Mouse (Mus musculus) CD4-positive helper T cell, adult 2 months (primary cell): ENCODE measurements around the gene Macf1.
A peak's percentile ranks its signal among the peaks of the same experiment; 100 is the strongest.
"Not testable (repeated sequence)": the region's sequence is repeated elsewhere in the genome, so short reads cannot be mapped to it uniquely, and the experiment has no call there.

Experiments used
- DNase-seq: peaks from one replicate; pipeline ENCODE4 v3.0.0-alpha.2; 2012; ENCODE audit warnings: low read depth, missing footprints, low spot score

Gene Macf1

DNA sequence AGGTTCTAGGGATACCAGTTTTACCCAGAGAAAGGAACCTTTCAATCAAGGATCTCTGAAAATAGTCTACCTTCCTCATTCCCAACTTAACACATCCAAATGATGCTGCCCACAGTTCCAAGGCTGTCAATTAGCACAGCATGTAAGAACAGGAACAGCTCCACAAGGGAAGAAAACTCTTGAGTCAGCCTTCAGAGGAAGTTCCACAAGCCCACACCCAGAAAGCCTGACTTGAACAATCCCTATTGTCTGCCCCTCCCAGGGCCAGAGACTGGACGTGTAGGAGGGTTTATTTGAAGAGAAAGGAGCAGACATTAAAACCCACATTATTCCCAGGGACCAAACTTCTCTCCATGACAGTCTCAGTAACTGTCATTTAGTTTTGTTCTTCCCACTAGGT, 48.7 kb downstream of the Macf1 start:
- no peak for DNase-seq

DNA sequence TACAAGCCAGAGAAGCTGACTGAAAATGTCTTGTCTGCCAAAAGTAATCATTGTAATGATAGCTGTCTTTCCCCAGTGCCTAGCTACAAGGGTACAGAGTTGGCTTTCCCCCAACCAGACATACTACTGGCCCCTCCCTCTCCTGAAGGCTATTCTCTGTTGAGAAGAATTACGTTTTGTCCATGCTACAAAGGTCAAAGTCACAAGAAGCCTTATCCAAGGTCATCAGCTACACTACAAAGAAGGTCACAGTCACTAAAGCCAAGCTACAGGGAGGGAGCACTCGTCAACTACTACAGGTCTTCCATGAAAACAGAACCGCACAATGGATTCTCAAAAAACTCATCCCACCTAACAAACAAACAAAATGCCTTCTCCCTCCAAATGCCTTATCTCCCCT, 49.7 kb downstream of the Macf1 start:
- DNase-seq: no peak

DNA sequence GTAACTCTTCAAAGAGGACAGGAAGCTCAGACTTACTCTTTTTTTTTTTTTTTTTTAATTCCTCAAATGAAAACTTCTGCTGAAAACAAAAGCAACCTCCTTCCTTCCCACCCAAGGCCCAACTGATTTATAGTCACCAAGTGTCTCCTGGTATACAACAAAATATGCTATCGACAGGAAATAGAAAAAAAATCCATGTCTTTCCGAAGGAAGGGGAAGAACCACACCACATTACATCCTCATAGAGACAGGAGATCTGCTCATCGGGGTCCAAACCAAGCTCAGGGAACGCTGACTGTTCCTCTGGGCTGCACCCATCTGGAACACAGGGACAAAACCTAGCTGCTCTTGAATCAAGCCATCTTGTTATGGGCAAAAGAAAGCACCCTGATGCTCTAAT, 50.3 kb downstream of the Macf1 start:
- DNase-seq: no peak

DNA sequence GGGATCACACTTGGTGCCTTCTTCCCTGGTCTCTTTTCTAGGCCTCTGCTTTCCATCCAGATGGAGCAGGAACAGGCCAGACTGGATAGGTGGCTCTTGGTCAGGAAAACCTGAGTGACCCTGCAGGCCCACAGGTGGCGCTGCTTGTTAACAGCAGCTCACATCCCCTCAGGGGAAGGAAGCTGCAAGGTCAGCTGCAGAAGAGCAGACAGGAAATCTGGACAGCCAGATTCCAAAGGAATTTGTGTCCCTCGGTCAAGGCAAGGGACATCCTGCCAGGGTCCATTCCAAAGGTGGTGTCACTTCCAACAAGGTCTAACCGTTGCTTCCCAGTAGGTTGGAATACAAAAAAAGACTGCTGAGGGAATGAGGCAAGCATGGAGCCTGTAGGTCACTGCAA, 50.8 kb downstream of the Macf1 start:
- peak; percentile 24 for DNase-seq

DNA sequence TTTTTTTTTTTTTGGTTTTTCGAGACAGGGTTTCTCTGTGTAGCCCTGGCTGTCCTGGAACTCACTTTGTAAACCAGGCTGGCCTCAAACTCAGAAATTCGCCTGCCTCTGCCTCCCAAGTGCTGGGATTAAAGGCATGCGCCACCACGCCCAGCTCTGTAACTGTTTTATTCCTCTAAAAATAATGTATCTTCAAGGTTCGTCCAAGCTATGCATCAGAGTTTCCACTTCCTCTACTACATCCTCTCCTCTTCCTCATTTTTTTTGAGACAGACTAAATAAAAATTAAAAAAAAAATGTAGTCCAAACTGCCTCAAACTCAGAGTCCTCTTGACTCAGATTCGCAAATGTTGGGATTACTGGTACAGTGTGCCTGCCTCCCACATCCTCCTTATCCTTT, 52.0 kb downstream of the Macf1 start:
- DNase-seq: not testable (repeated sequence)

DNA sequence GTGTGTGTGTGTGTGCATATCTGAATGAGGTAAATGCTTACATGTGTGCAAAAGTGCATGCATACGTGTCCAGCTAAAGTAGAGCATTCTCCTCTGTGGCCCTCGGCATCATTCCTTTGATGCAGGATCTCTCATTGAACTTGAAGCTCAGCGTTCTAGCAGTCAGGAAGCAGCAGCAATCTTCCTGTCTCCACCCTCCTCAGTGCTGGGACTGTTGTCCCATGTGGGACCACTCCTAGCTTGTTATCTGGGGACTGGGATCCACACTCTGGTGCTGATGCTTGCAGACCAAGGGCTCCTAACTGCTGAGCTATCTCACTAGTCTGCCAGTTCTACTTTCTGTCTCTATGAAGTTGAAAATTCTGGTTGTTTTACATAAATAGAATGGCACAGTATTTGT, 52.5 kb downstream of the Macf1 start:
- no peak for DNase-seq

DNA sequence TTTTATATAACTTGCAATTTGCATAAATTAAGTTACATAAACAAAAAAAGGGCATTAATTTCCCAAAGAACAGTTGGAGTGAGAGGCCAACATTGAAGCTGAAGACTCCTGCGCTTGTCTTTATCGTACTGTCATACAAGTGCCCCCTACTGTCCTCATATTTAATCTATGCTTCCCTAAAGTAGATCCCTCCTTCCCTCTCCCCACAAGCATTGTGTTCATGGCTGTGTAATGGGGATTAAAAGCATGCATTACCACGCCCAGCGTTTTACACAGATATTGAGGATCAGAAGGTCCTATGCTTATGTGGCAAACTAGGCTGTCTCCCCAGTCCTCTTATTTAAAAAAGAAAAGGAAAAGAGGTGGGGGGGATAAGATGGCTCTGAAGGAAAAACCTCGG, 56.5 kb downstream of the Macf1 start:
- DNase-seq: no peak

DNA sequence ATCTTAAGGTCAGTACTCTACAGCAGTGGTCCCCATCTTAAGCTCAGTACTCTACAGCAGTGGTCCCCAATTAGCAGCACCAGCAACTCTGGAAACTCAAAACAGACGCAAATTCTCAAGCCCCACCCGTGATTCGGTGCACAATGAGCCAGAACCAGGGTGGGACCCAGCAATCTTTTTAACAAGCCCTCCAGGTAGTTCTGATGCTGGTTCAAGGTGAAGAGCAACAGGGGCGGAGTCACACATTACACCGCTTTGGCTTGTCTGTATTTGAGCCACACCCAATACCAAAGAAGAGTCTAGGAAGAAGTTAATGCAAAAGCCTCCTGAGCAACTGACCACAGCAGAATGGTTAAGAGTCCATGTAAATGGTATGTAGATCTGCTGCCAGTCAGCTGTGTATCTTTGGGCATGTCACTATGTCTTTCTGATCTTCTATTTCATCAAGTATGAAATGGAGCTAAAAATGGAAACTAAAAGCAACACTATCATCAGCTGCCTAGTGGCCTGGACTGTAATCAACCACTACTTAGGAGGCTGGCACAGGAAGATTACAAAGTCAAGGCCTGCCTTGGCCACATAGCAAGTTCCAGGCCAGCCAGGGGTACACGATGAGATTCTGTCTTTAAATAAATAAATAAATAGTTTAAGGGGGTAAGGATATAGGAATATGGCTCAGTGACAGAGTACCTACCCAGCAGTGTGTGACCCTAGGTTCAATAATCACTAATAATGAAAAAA, 58.7 kb downstream of the Macf1 start:
- DNase-seq: no peak

DNA sequence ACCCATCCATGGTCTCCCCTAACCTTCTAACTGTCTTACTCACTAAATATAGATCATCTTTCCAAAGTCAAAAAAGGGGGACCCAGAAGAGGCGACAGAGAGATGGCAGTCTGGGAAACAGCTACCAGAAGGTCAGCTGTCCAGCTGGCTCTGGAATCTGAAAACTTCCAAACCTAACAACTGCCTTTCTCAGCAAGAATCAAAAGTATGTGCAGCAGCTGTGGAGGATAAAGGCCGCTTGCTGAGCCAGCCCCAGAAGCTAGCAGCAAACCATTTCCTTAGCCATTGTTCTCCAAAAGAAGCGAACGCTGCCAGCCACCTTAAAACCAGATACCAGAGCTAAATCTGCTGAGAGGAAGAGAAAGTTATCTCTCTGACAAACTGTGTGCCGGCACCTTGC, 59.7 kb downstream of the Macf1 start:
- DNase-seq: no peak

DNA sequence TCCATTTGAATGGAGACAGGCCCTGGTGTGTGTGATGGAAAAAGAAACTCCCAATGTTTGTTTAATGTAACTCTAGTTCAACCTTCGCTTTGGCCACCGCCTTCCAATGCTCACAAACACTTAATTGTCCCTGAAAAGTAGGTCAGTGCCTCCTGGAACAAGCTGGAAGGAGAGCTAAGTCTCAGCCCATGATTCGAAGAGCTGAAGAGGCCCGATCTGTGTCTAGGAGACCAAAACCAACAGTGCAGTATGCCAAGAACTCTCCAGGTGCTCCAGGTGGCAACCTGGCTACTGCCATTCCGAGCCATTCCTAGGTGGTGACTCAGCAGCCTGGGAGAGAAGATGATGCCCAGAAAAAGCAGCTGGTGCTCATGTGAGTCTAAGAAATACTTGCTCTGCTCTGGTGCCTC, 60.4 kb downstream of the Macf1 start:
- no peak for DNase-seq

DNA sequence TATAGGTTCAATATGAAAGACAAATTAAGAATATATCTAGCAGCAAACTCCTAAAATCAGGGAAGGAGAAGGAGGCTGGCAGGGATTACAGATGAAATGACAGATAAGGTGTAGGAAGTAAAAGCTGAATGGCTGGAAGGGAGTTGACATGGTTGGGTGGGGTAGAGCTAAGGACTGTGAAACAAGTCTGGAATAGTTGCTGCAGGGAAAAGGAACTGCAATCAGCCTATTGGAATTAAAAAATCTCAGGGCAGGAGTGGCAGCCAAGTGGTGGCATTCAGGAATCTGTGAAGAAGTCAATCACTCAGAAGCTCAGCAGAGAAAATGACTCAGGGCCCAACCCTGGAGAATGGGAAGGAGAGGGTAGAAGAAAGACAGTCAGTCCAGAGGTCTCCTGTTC, 62.4 kb downstream of the Macf1 start:
- no peak for DNase-seq

DNA sequence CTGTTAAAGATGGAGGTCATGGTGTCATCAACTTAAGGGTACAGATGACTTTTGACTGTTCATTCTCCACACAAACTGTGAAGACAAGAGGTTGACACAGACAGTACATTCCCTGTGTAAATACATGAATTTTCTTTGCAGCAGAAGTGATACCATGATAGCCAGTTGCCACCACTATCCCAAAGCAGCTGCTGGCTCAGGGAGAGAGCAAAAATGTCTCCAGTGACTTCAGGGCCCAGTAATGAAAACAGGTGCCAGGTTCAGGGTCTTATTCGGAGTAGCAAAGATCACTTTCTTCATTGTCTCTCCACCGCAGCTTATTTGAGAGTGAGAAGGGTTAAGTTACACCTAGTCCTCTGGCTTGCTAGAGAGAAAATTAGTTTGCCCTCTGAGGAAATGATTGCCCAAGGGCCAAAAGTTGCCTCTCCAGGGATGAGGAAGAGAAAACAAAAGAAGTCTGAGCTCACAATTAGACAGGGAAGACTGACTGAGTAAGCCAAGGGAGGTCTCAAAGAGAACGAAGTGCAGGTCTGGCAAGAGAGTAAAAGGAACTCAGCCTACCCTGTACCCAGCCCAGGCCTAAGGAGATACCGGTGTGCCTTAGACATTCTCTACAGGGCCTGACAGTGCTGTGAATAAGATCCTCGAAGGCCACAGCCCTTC, 66.3 kb downstream of the Macf1 start:
- no peak for DNase-seq

DNA sequence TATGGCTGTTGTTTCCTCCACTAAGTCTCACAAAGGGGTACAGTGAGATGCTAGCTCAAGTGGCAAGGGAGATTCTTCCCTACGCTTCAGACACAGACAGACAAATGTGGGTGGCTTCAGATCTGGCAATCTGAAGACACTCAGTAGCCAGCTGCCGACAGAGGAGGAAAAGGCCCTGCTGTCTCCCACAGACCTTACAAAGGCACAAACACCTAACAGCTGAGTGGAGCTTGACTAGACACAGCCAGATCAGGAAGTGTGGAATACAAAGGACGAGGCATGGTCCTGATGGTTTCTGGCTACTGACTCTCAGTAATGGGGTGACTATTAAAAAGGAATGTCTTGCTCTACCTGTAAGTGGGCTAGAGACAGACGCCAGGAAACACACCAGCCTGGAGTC, 67.2 kb downstream of the Macf1 start:
- no peak for DNase-seq

DNA sequence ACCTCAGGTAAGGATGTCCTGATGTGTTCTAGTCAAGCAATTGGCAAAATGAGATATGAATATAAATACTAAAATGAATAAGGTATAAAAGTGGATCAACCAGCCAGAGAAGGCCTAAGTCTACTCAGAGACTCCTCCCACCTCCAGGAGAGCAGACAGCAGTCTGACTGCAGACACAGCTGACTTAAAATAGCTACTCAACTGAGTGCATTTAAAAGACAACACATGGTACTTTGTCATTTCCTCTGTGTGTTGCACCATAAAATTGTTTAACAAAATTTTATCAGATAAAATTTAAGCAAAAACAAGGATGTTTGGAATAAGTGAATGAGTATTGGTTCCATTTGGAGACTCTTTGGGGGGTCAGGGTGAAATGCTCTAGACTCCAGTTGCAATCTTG, 67.7 kb downstream of the Macf1 start:
- DNase-seq: no peak

DNA sequence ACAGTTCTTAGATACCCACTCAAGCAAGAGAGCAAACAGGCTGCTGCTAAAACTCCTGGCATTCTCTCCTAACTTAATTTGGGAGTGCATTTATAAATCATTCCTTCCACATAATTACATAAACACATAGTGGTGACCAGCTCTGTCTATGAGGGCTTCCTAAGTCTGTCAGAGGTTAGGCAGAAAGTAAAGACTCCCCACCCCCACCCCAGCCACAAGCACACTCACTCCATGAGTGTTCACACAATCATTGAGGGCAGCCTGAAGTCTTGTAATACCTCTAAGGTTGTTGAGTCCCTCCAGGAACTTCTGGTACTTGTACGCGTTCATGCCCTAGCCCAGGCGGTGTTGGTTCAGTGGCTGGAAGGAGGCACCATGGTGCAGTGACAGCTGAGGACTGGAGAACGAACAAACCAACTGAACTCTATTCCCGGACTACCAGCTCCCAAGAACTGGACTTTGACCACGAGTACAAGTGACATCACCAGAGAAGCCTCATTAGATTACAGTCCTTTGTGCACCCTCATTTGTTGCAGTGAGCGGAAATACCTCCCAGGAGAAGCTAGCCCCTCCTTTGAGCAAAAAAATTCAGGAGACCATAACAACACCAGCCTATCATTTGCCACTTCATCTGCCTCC, 70.7 kb downstream of the Macf1 start:
- no peak for DNase-seq

DNA sequence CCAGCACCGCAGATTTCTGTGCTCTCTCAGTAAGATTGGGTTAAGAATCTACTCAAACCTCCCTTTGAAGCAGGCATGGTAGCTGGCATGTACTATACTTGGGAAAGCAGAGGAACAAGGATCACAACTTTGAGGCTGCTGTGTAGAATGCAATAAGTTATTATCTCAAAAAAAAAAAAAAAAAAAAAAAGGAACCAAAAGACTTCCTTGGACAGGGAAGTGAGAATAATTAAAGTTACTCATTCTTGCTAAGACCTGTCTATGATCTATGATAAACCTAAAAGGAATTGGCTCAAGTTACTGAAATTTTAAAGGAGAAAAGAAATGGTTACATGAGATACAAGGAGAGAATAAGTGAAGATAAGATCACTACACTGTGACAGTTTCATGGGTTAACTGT, 72.2 kb downstream of the Macf1 start:
- no peak for DNase-seq

DNA sequence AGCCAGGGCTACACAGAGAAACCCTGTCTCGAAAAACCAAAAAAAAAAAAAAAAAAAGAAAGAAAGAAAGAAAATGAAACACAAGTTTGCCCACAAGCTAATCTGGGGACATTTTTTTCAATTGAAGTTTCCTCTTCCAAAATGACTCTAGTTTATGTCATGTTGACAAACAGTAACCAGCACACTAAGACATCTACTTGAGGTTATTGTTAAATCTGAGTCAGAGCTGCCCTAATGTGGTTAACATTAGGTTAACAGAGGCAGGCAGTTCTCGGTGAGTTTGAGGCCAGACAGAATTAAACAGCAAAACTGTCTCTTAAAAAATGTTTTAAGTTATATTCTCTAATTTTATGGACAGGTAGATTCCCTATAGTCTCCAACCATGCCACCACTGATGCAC, 72.9 kb downstream of the Macf1 start:
- peak; percentile 19 for DNase-seq

DNA sequence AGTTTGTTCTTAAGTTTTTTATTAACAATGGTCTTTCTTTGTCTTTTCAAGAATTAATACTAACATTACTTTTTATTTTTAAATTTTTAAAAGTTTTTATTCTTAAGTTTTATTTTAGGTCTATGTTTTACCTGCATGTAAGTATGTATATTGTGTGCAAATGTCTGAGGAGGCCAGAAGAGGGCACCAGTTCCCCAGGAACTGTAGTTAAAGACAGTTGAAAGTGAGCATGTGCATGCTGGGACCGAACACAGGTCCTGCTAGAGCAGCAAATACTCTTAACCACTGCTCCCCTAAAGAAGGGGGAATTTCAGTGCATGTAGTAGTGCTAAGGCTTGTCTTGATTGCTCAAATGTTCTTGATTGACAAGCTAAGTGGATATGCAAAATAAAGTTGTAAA, 77.0 kb downstream of the Macf1 start:
- DNase-seq: peak; percentile 19

DNA sequence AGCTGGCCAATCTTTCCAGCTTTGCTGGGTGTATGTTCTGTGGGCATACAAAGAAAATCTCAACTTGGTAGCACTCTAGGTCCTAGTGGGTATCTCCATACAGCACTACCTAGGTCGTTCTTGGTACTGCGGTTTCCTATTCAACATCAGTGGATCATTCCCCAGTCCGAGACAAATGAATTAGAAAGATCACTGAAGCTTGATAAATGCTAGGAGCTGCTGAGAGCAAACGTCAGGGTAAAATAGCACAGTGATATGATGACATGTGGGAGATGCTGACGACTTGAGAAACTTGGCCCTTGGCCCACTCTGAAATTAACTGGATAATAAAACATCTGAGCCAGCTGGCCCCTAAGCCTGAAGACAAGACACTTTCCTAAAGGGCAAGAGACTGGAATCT, 78.2 kb downstream of the Macf1 start:
- no peak for DNase-seq

DNA sequence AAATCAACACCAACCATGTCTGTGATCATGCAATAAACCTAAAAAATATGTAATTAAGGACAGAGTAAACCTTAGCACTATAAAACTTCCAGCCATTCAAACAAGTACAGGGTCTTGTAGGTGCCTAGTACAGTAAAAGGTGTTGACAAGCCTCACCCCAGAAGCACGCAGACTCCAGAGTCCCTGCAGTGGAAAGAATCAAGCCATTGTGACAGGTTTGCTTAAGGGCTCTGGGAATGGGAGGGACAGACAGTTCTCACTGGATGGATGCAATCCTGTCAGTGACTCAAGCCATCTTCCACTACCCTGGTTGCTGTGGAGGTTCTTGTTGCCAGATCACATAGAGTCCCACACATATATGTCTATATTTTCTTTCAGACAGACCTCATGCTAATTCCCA, 78.9 kb downstream of the Macf1 start:
- no peak for DNase-seq

DNA sequence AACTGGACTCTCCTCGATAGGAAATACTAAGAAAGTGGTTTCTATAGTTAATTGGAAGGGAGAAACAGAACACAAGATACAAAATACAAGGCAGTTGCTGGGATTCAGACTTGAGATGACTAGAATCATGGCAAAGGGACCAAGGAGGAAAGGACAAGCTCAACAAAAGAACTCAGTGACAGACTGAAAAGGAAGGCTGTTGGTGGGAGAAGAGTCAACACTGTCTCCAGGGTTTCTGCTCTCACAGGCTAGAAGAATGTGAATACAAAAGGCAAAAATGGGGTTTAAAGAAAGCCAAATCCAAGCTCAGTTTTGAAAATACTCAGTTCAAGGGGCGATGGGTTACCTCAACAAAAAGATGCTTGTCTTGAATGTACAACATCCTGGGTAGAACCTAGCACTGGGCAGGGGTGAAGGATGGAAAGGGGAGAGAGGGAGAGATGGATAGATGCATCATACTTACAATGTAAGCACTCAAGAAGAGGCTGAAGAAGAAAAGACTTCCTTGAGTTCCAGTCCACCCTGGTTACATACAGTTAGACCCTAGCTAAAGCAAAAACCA, 81.4 kb downstream of the Macf1 start:
- DNase-seq: no peak

DNA sequence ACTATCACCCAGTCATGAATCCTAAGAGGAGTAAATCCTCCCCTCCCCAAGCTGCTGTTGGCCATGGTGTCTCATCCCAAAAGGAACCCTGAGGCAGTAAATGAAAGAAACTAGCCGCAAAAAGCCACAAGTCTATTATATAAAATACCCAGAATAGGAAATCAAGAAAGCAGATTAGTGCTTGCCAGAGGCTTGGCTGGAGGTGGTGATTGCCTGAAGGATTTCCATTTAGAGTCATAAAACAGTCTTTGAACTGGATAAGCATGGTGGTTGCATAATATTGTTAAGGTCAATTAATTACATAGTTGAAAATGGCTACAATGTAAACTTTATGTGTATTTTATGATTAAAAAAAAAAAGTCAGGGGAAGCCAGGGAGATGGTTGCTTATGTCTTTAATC, 83.1 kb downstream of the Macf1 start:
- DNase-seq: no peak
